Mouse (Mus musculus) stomach, embryonic 16.5 days (tissue): ENCODE results near the gene Ern1. TPM values are rescaled to one million over a fixed set of nuclear protein-coding genes. Genes with fewer than 3 reads are reported as not detected.

Source experiments
- ATAC-seq: fragments of 200-750 bp; cut with Nextera tagmentation; 2 replicates; pipeline ENCODE4 v1.8.0; 2017; ENCODE audit warnings: moderate number of reproducible peaks, moderate TSS enrichment; ENCODE audit not compliant: insufficient read depth, low FRiP score
- H3K27ac ChIP-seq: fragments of 300-500 bp; sonication (generic); 2 replicates; pipeline ENCODE4 v1.5.1; 2014; ENCODE audit warnings: low read length
- H3K27me3 ChIP-seq: fragments of 300-500 bp; sonication (generic); 2 replicates; pipeline ENCODE4 v1.6.1; 2014; ENCODE audit warnings: low read length, control low read depth, mixed read lengths; ENCODE audit not compliant: control insufficient read depth, insufficient read depth
- H3K36me3 ChIP-seq: fragments of 300-500 bp; sonication (generic); 2 replicates; pipeline ENCODE4 v1.6.1; 2014; ENCODE audit warnings: low read length; ENCODE audit not compliant: control insufficient read depth, insufficient read depth
- H3K4me1 ChIP-seq: fragments of 300-500 bp; sonication (generic); 2 replicates; pipeline ENCODE4 v1.6.1; 2014; ENCODE audit warnings: low read length, control low read depth, mixed read lengths; ENCODE audit not compliant: control insufficient read depth, insufficient read depth
- H3K4me2 ChIP-seq: fragments of 300-500 bp; sonication (generic); 2 replicates; pipeline ENCODE4 v1.6.1; 2014; ENCODE audit warnings: low read depth, low read length, mixed read lengths
- H3K4me3 ChIP-seq: fragments of 300-500 bp; sonication (generic); replicated peaks from 2 replicates; pipeline ENCODE4 v1.5.1; 2014; ENCODE audit warnings: mild to moderate bottlenecking, low read length
- H3K9ac ChIP-seq: fragments of 300-500 bp; sonication (generic); 2 replicates; pipeline ENCODE4 v1.6.1; 2014; ENCODE audit warnings: low read length
- H3K9me3 ChIP-seq: fragments of 300-500 bp; sonication (generic); replicated peaks from 2 replicates; pipeline ENCODE4 v1.6.1; 2016; ENCODE audit warnings: low read length, control low read depth; ENCODE audit not compliant: control insufficient read depth
- WGBS: fragments of 180-500 bp; shearing (Covaris S2); extraction: QIAGEN DNeasy Blood & Tissue Kit; methylation state at CpG from one replicate; pipeline ENCODE4 v1.1.7; 2014; 5-methylcytosine and 5-hydroxymethylcytosine counted together
- polyA plus RNA-seq: library from polyadenylated mRNA; unstranded; fragments of >200 nt; fragmentation: Nextera tagmentation; extraction: Ambion mirVana; gene quantifications from 2 replicates; pipeline ENCODE4 v1.2.1, GENCODE M21; 2015

The Ern1 gene
- polyA plus RNA-seq, 1 experiment from 2014 or later, result 9.4 TPM

- 87% methylated on average over 7 of the region's 7 CpGs for WGBS
- Histone ChIP-seq H3K27me3 (no peaks in the 10 kb centered on the region), H3K9me3 (no peaks in the 10 kb centered on the region), H3K27ac (no peak overlapping the region), H3K4me3 (no peak overlapping the region), H3K36me3 (0 out of 2 replicates have a peak, but pooled peaks cover 6% of the 10 kb centered on the region), H3K4me2 (no peak overlapping the region), H3K9ac (no peak overlapping the region), H3K4me1 (no peaks in the 10 kb centered on the region)
- no peak for ATAC-seq
Measured at GRCm38 (mm10) chr11:106507638-106508037, 20.0 kb upstream of the Ern1 start.

- Histone ChIP-seq H3K27me3 (no peaks in the 10 kb centered on the region), H3K9me3 (no peaks in the 10 kb centered on the region), H3K36me3 (0 out of 2 replicates have a peak, but pooled peaks cover 6% of the 10 kb centered on the region), H3K9ac (no peak overlapping the region), H3K27ac (no peak overlapping the region), H3K4me3 (no peak overlapping the region), H3K4me2 (no peak overlapping the region), H3K4me1 (no peaks in the 10 kb centered on the region)
- 86% methylated on average over 6 of the region's 6 CpGs for WGBS
- ATAC-seq, result no peak
Measured at GRCm38 (mm10) chr11:106506211-106506610, 18.6 kb upstream of the Ern1 start.

GRCm38 (mm10) chr11:106504129-106504528 lies 16.5 kb upstream of the Ern1 start:
- H3K4me2 ChIP-seq, result no peak overlapping the region
- H3K27ac ChIP-seq, result no peak overlapping the region
- ATAC-seq, result no peak
- no peaks in the 10 kb centered on the region for H3K27me3 ChIP-seq
- no peak overlapping the region for H3K4me3 ChIP-seq
- H3K4me1 ChIP-seq, result no peaks in the 10 kb centered on the region
- H3K36me3 ChIP-seq, result 0 out of 2 replicates have a peak, but pooled peaks cover 2% of the 10 kb centered on the region
- H3K9ac ChIP-seq, result no peak overlapping the region
- no peaks in the 10 kb centered on the region for H3K9me3 ChIP-seq

GRCm38 (mm10) chr11:106503425-106503717 lies 15.7 kb upstream of the Ern1 start:
- Histone ChIP-seq H3K27ac (no peak overlapping the region), H3K9me3 (no peaks in the 10 kb centered on the region), H3K36me3 (no peaks in the 10 kb centered on the region), H3K4me2 (no peak overlapping the region), H3K4me1 (no peaks in the 10 kb centered on the region), H3K4me3 (no peak overlapping the region), H3K9ac (no peak overlapping the region), H3K27me3 (no peaks in the 10 kb centered on the region)
- 68% methylated on average over 4 of the region's 4 CpGs for WGBS
- ATAC-seq, result no peak

- no peak for ATAC-seq
- no peak overlapping the region for H3K4me2 ChIP-seq
- no peak overlapping the region for H3K9ac ChIP-seq
- no peaks in the 10 kb centered on the region for H3K9me3 ChIP-seq
- no peaks in the 10 kb centered on the region for H3K4me1 ChIP-seq
- WGBS, result 58% methylated on average over 13 of the region's 13 CpGs
- H3K4me3 ChIP-seq, result no peak overlapping the region
- peak overlapping the region; percentile 14; the same call in 1 of the 2 replicates for H3K27ac ChIP-seq
- H3K36me3 ChIP-seq, result no peaks in the 10 kb centered on the region
- H3K27me3 ChIP-seq, result no peaks in the 10 kb centered on the region
Measured at GRCm38 (mm10) chr11:106502631-106503424, 15.2 kb upstream of the Ern1 start.

GRCm38 (mm10) chr11:106502159-106502505 lies 14.5 kb upstream of the Ern1 start:
- ATAC-seq, result no peak
- Histone ChIP-seq H3K36me3 (no peaks in the 10 kb centered on the region), H3K4me1 (no peaks in the 10 kb centered on the region), H3K27ac (peak overlapping the region; percentile 97), H3K9ac (peak overlapping the region; percentile 99; the same call in 1 of the 2 replicates), H3K9me3 (no peaks in the 10 kb centered on the region), H3K4me2 (peak overlapping the region; percentile 57), H3K4me3 (no peak overlapping the region), H3K27me3 (no peaks in the 10 kb centered on the region)

- Histone ChIP-seq H3K4me3 (peak overlapping the region; percentile 90), H3K27ac (peak overlapping the region; percentile 97), H3K36me3 (no peaks in the 10 kb centered on the region), H3K4me1 (no peaks in the 10 kb centered on the region), H3K9me3 (no peaks in the 10 kb centered on the region), H3K27me3 (no peaks in the 10 kb centered on the region), H3K4me2 (peak overlapping the region; percentile 57), H3K9ac (peak overlapping the region; percentile 99)
- 3% methylated on average over 22 of the region's 22 CpGs for WGBS
- ATAC-seq, result peak; percentile 49
Measured at GRCm38 (mm10) chr11:106501308-106502158, 13.9 kb upstream of the Ern1 start.

GRCm38 (mm10) chr11:106500393-106501307 lies 13.0 kb upstream of the Ern1 start:
- Histone ChIP-seq H3K27me3 (no peaks in the 10 kb centered on the region), H3K4me1 (no peaks in the 10 kb centered on the region), H3K4me2 (peak overlapping the region; percentile 68), H3K4me3 (peak overlapping the region; percentile 90), H3K36me3 (no peaks in the 10 kb centered on the region), H3K9me3 (no peaks in the 10 kb centered on the region), H3K9ac (peak overlapping the region; percentile 99), H3K27ac (peak overlapping the region; percentile 97)
- ATAC-seq, result peak; percentile 99
- WGBS, result under 1% methylated on average over 52 of the region's 55 CpGs
